Mouse (Mus musculus): Measurements from ENCODE around the gene Tm7sf2.

- peak in 2 of 3 experiments; percentile 10 to 14; a peak in 2 of 6 replicates for TF ChIP-seq CTCF (IDR thresholded peaks at IDR 0.05 in 2 of 3, conservative IDR thresholded peaks at IDR 0.05 in 1 of 3; ENCODE audit: control insufficient read depth in 1 of 3, insufficient read depth in 1 of 3, low read depth in 2 of 3, low read length in 3 of 3, poor library complexity in 1 of 3, severe bottlenecking in 1 of 3)
- peak; percentile 28; the same call in 1 of the 2 replicates for TF ChIP-seq SMC3 (IDR thresholded peaks at IDR 0.05; ENCODE audit: low read depth, low read length)
- no peak for TF ChIP-seq TCF12 (IDR thresholded peaks at IDR 0.05; ENCODE audit: low read depth, low read length)
- no peak for TF ChIP-seq MYC (IDR thresholded peaks at IDR 0.05; ENCODE audit: low read depth, low read length)
- TF ChIP-seq ZKSCAN1 (IDR thresholded peaks at IDR 0.05; ENCODE audit: low read depth, low read length) = no peak
- TF ChIP-seq ZC3H11A (IDR thresholded peaks at IDR 0.05; ENCODE audit: low read depth, low read length) = no peak
- no peak for TF ChIP-seq MAX (IDR thresholded peaks at IDR 0.05; ENCODE audit: low read length)
- no peak for TF ChIP-seq RCOR1 (IDR thresholded peaks at IDR 0.05; ENCODE audit: low read depth, low read length)
- no peak for TF ChIP-seq ZNF384 (IDR thresholded peaks at IDR 0.05; ENCODE audit: low read depth, low read length)
- TF ChIP-seq CHD1 (IDR thresholded peaks at IDR 0.05; ENCODE audit: low read depth, low read length) = no peak
- no peak for TF ChIP-seq GABPA (IDR thresholded peaks at IDR 0.05; ENCODE audit: low read depth, low read length)
Observed at GRCm38 (mm10) chr19:6020276-6020675, 47.9 kb downstream of the Tm7sf2 start.

Measured in MEL (cell line).